Mouse (Mus musculus) C2C12 (cell line): ENCODE measurements around the gene Tctex1d4.

Experiments
- CEBPB ChIP-seq: IDR thresholded peaks from one replicate; pipeline ENCODE4 v1.6.1; 2011; ENCODE audit warnings: low read depth, mild to moderate bottlenecking, control low read depth, moderate library complexity
- CTCF ChIP-seq: IDR thresholded peaks from one replicate; pipeline ENCODE4 v1.5.1; 2011; ENCODE audit not compliant: control insufficient read depth, insufficient read depth, insufficient read length
- MYOD1 ChIP-seq: IDR thresholded peaks from one replicate; pipeline ENCODE4 v1.6.1; 2011; ENCODE audit warnings: low read depth; ENCODE audit not compliant: control insufficient read depth, insufficient read length

- TF ChIP-seq MYOD1 = no peak
- TF ChIP-seq CTCF = no peak
- TF ChIP-seq CEBPB = no peak
Measured at GRCm38 (mm10) chr4:117108524-117108849, 18.1 kb upstream of the Tctex1d4 start.
